Mouse (Mus musculus): ENCODE measurements around the gene Csf3.

The Csf3 gene

GRCm38 (mm10) chr11:98747804-98748505 is 46.9 kb downstream of the Csf3 start:
- no peak for DNase-seq (ENCODE audit: low spot score in 2 of 2)

GRCm38 (mm10) chr11:98748506-98749416 is 47.7 kb downstream of the Csf3 start:
- no peak for DNase-seq (ENCODE audit: low spot score in 2 of 2)

- peak in 1 of 2 experiments; percentile 39 for DNase-seq (ENCODE audit: low spot score in 2 of 2)
Measured at GRCm38 (mm10) chr11:98749716-98750115, 48.7 kb downstream of the Csf3 start.

GRCm38 (mm10) chr11:98750351-98751201 is 49.5 kb downstream of the Csf3 start:
- peak in 1 of 2 experiments; percentile 72 for DNase-seq (ENCODE audit: low spot score in 2 of 2)

- DNase-seq (ENCODE audit: low spot score in 2 of 2), result no peak
Measured at GRCm38 (mm10) chr11:98751221-98751782, 50.2 kb downstream of the Csf3 start.

GRCm38 (mm10) chr11:98752562-98753140 is 51.6 kb downstream of the Csf3 start:
- DNase-seq (ENCODE audit: low spot score in 2 of 2), result no peak

Data from frontal cortex, postnatal 25 days (tissue).